Mouse (Mus musculus): ENCODE data around the gene Swsap1.

Swsap1 gene

GRCm38 (mm10) chr9:21935466-21936131, 20.0 kb upstream of the Swsap1 start:
- DNase-seq (ENCODE audit: low read depth, low spot score), result no peak

- DNase-seq (ENCODE audit: low read depth, low spot score), result peak; percentile 80
These were observed 18.6 kb upstream of the Swsap1 start, which contains the start of gene Plppr2 for GRCm38 (mm10) chr9:21936692-21937570. Gene Plppr2 (plus strand): TSS chr9:21937033.

DNA sequence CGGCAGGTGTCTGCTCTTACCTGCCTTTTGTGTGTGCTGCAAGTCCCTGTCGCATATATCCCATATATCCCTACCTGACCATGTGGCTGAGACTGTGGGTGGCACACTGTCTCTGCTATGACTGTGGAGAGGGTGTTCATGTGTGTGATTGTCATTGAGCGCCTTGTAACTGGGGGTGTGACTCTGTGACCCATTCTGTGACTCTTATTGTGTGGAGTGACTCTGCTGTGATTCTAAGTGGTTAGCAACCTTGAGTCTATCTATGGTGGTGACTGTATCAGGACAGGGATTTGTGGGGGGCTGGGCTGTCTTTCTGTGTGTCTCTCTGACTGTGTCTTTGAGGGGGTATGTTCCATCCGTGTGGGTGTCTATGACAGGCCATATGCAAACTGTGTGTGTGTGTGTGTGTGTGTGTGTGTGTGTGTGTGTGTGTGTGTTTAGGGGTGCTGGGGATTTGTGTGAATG, 17.8 kb upstream of the Swsap1 start:
- no peak for DNase-seq (ENCODE audit: low read depth, low spot score)

GRCm38 (mm10) chr9:21938234-21938855, 17.2 kb upstream of the Swsap1 start:
- DNase-seq (ENCODE audit: low read depth, low spot score), result no peak

- no peak for DNase-seq (ENCODE audit: low read depth, low spot score)
These were observed 12.5 kb upstream of the Swsap1 start for GRCm38 (mm10) chr9:21943046-21943445.

- no peak for DNase-seq (ENCODE audit: low read depth, low spot score)
These were observed 11.9 kb upstream of the Swsap1 start for GRCm38 (mm10) chr9:21943638-21944037.

DNA sequence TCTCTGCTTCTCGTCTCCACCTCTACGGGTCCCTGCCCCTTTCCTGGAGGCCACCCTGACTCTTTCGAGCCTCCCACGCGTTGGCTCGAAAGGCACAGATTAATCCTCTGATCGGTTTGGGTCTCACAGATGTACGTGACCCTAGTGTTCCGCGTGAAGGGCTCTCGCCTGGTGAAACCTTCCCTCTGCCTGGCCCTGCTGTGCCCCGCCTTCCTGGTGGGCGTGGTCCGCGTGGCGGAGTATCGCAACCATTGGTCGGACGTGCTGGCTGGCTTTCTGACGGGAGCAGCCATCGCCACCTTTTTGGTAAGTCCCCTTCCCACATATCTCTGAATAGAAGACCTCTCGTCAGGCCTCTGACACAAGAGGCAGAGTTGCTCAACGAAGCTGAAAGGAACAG, 11.3 kb upstream of the Swsap1 start:
- DNase-seq (ENCODE audit: low read depth, low spot score), result no peak

DNA sequence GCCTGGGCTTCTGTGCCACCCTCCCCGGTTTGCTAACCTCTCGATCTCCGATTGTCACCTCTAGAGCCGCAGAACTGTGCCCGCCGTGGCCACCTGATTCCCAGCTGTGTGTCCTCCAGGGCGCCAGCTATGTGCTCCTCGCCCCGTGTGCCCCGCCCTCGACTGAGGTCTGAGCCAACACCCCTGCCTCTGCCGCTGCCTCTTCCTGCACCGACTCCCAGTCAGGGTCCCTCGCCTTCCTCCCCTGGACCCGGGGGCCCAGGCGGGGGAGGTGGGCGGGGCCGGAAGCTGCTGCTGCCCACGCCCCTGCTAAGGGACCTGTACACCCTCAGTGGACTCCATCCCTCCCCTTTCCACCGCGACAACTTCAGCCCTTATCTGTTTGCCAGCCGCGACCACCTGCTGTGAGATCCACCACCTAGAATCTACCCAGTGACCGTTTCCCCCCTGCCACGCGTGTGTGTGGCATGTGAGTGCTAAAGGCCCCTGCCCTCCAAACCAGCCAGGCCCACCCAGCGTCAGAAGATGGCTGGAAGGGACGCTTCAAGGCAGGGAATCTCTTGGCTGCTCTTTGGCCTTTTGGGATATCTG, 7.9 kb upstream of the Swsap1 start:
- DNase-seq (ENCODE audit: low read depth, low spot score), result no peak

DNA sequence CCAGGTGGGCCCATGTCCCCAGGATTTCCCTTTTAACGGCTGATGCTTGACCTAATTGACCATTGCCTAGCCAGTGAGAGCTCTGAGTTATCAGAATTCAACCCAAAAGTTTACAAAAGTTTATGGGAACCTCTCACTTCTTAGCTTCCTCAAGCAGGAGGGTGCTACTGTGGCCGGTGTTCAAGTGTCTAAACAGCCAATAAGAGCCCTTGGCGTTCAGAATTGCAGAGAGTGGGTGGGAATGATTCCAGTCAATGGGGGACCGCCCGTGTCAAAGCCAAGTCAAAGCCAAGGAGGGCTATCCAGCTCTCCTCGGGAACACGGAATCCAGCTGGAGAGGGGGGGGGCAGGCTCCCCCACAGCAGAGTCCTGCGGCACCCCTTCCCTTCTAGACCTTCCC, 7.4 kb upstream of the Swsap1 start:
- DNase-seq (ENCODE audit: low read depth, low spot score), result no peak

- no peak for DNase-seq (ENCODE audit: low read depth, low spot score)
These were observed 6.8 kb upstream of the Swsap1 start for GRCm38 (mm10) chr9:21948790-21949189.

GRCm38 (mm10) chr9:21950322-21950721, 5.2 kb upstream of the Swsap1 start:
- peak; percentile 45 for DNase-seq (ENCODE audit: low read depth, low spot score)

- DNase-seq (ENCODE audit: low read depth, low spot score), result no peak
These were observed 3.6 kb upstream of the Swsap1 start for GRCm38 (mm10) chr9:21951977-21952376.

DNA sequence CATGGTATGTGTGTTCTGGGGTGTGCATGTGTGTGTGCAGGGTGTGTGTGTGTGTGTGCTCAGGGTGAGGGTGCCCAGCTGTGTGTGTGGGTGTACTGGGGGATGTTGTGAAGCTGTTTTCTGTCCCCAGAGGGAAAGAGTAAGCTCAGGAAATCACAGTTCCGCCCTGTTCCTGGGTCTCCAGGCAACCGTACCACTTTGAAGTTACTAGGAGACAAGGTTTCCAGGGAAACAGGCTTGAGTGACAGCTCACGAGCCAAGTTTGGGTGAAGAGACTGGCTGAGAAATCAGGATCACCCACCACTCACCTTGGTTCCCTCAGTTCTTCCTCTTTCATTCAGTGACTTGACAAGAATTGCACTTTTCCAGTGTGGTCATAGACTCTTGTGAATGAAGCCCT, 2.0 kb upstream of the Swsap1 start:
- no peak for DNase-seq (ENCODE audit: low read depth, low spot score)

DNA sequence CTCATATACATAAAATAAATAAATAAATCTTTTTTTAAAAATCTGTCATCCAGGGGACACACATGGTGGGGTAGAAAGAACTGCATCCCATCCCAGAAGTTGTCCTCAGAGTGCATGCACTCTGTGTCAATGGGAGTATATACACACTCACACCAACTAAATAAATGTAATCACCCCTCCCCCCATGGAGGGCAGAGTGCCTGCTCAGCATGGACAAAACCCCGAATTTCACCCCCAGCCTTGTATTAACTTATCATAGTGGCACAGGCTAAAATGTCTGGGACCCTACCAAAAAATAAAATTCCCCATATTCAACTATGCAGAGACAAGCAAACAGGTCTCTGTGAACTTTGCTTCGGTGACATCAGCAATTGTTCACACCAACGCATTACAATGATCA, 920 bp upstream of the Swsap1 start:
- no peak for DNase-seq (ENCODE audit: low read depth, low spot score)

DNA sequence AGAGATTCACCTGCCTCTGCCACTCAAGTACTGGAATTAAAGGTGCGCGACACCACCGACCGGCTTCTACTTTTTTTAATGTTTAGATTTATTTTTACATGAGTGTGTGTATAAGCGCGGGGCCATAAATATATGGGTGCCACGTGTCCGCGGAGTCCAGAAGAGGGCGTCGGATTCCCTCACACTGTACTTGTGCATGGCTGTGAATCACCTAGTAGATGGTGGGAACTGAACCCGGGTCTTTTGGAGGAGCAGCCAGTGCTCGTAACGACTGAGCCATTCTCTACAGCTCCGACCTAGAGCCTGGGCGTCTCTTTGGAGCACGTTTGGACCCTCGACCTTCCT, 358 bp upstream of the Swsap1 start:
- DNase-seq (ENCODE audit: low read depth, low spot score), result no peak

GRCm38 (mm10) chr9:21958372-21958771, 2.8 kb downstream of the Swsap1 start:
- no peak for DNase-seq (ENCODE audit: low read depth, low spot score)

DNA sequence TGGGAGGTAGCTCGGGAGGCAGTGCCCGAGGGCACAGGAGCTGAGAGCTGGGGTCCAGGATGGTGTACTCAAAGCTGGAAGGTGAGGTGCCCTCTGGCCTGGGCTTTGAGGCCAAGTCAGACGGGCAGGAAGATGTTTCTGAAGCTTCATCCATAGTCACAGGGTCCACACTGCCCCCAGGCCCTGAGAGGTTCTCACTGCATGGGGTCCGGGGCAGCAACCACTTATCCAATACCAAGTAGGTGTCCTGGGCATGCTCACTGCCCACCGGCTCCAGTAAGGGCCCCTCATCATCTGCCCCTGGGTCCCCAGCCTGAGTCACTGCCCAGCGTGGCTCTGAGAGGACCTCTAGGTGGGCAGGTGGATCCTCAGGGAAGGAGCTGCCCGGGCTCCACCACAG, 3.7 kb downstream of the Swsap1 start:
- DNase-seq (ENCODE audit: low read depth, low spot score), result no peak

GRCm38 (mm10) chr9:21960135-21960534, 4.6 kb downstream of the Swsap1 start:
- DNase-seq (ENCODE audit: low read depth, low spot score), result no peak

DNA sequence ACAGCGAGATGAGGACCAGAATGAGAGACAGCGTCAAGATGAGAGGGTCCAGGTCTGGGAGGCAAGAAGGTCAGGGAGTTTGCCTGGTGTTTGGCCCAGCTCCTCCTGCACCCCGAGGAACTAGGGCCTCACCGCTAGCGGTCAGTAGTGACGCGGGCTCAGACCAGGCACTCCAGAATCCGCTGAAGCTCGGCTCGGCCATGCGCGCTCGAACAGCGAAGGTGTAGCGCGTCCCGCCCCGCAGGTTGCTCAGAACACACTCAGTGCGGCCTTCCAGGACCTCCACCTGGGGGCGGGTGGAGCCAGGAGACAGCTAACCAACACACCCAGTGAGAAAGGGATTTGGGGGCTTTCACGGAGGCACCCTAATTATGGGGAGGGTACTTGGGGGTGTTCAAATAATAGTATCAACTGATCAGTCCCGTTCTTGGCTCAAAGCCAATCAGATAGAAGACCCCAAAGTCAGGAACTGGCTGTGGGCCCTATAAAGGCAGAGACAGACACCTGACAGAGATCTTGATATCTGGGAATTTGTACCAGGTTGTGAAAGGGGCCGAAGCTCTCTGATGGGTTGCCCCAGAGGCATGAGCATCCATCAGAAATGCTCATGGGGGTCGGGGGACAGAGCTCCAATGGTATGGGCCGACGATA, 5.1 kb downstream of the Swsap1 start:
- no peak for DNase-seq (ENCODE audit: low read depth, low spot score)

- DNase-seq (ENCODE audit: low read depth, low spot score), result no peak
These were observed 5.9 kb downstream of the Swsap1 start for GRCm38 (mm10) chr9:21961366-21961980.

DNA sequence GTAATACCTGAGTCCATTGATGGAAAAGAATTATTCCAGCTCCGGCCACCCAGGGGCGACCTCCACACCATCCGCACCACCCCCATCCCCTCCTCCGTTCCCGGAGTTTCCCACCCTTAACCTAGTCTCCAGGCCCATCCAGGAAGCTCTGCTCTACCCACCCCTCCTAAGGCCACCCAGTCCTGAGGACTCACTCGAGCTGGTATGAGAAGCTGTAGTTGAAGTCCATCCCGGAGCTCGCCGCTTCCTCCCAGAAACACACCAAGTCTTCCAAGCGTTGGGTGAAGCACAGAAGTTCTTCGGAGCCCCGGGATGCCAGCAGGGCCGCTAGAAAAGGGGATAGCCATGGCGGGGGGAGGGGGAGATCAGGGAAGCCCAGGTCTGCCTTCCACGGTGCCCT, 6.5 kb downstream of the Swsap1 start:
- no peak for DNase-seq (ENCODE audit: low read depth, low spot score)
